Mouse (Mus musculus): ENCODE data around the gene Sys1.

DNA sequence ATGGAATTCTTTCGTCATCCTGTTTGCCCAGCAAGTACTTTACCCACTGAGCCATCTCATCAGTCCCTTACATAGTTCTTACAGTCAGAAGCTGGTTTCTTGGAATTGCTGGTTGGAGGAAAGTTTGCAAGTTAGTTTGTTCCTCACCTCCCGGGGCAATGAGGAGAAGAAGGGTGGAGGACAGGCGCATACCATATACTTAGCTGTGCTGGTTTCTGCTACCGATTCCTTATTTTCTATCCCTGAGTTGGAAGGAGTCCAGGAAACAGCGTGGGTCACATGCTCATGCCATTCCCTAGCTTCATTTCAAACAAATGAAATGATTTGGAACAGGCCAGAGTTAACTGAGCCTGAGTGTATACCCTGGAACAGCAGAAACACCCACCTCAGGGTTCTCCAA is 7.8 kb upstream of the Sys1 start:
- no peak for TF ChIP-seq CTCF (IDR thresholded peaks at IDR 0.05; ENCODE audit: control insufficient read depth, insufficient read depth, insufficient replicate concordance, low read depth, low read length)
- no peak for TF ChIP-seq POLR2A (IDR thresholded peaks at IDR 0.05; ENCODE audit: control insufficient read depth, low read depth, low read length)

Data from testis, adult 2 months (tissue).